Mouse (Mus musculus) forebrain, embryonic 15.5 days (tissue): Measurements from ENCODE around the gene Znhit1. TPM values are rescaled to one million over a fixed set of nuclear protein-coding genes. Genes with fewer than 3 reads are reported as not detected.

Experiments used
- ATAC-seq: fragments of 200-750 bp; cut with Nextera tagmentation; replicated peaks from 2 replicates; pipeline ENCODE4 v1.8.0; 2017; ENCODE audit warnings: mild to moderate bottlenecking, moderate TSS enrichment, moderate library complexity
- H3K27ac ChIP-seq: fragments of 300-500 bp; sonication (generic); replicated peaks from 2 replicates; pipeline ENCODE4 v1.5.1; 2015; ENCODE audit warnings: mild to moderate bottlenecking, inconsistent platforms
- H3K27me3 ChIP-seq: fragments of 300-500 bp; sonication (generic); 2 replicates; pipeline ENCODE4 v1.6.1; 2015; ENCODE audit warnings: inconsistent platforms
- H3K36me3 ChIP-seq: fragments of 300-500 bp; sonication (generic); 2 replicates; pipeline ENCODE4 v1.6.1; 2015; ENCODE audit warnings: mild to moderate bottlenecking, inconsistent platforms
- H3K4me1 ChIP-seq: fragments of 300-500 bp; sonication (generic); 2 replicates; pipeline ENCODE4 v1.6.1; 2015; ENCODE audit warnings: inconsistent platforms
- H3K4me2 ChIP-seq: fragments of 300-500 bp; sonication (generic); replicated peaks from 2 replicates; pipeline ENCODE4 v1.6.1; 2015; ENCODE audit warnings: mild to moderate bottlenecking, inconsistent platforms
- H3K4me3 ChIP-seq: fragments of 300-500 bp; sonication (generic); 2 replicates; pipeline ENCODE4 v1.5.1; 2015; ENCODE audit warnings: mild to moderate bottlenecking, inconsistent platforms
- H3K9ac ChIP-seq: fragments of 300-500 bp; sonication (generic); replicated peaks from 2 replicates; pipeline ENCODE4 v1.6.1; 2015; ENCODE audit warnings: mild to moderate bottlenecking, inconsistent platforms
- H3K9me3 ChIP-seq: fragments of 300-500 bp; sonication (generic); 2 replicates; pipeline ENCODE4 v1.6.1; 2016; ENCODE audit warnings: inconsistent platforms
- WGBS: fragments of 180-500 bp; shearing (Covaris S2); methylation state at CpG from one replicate; pipeline ENCODE4 v1.1.7; 2015; ENCODE audit warnings: mixed read lengths; 5-methylcytosine and 5-hydroxymethylcytosine counted together
- polyA plus RNA-seq: library from polyadenylated mRNA; unstranded; fragments of >200 nt; fragmentation: Nextera tagmentation; extraction: Ambion mirVana; gene quantifications from 2 replicates; pipeline ENCODE4 v1.2.1, GENCODE M21; 2015

Znhit1 gene
- polyA plus RNA-seq, 1 experiment from 2014 or later = 123 TPM

- H3K4me1 ChIP-seq = peaks cover 17% of the 10 kb centered on the region
- peak overlapping the region; percentile 91 for H3K4me2 ChIP-seq
- no peaks in the 10 kb centered on the region for H3K9me3 ChIP-seq
- 0% methylated on average over 10 of the region's 10 CpGs for WGBS
- H3K27me3 ChIP-seq = no peaks in the 10 kb centered on the region
- peak overlapping the region; percentile 79 for H3K9ac ChIP-seq
- peak overlapping the region; percentile 84 for H3K4me3 ChIP-seq
- ATAC-seq = peak; percentile 62
- H3K27ac ChIP-seq = peak overlapping the region; percentile 92
- H3K36me3 ChIP-seq = peaks cover 34% of the 10 kb centered on the region
Observed at GRCm38 (mm10) chr5:136962501-136962900, 25.3 kb downstream of the Znhit1 start.

GRCm38 (mm10) chr5:136961983-136962461 is 25.8 kb downstream of the Znhit1 start:
- Histone ChIP-seq H3K27ac (peak overlapping the region; percentile 92), H3K4me3 (peak overlapping the region; percentile 84), H3K4me1 (peaks cover 17% of the 10 kb centered on the region), H3K36me3 (peaks cover 37% of the 10 kb centered on the region), H3K9me3 (no peaks in the 10 kb centered on the region), H3K9ac (peak overlapping the region; percentile 79), H3K4me2 (peak overlapping the region; percentile 91), H3K27me3 (no peaks in the 10 kb centered on the region)
- ATAC-seq = peak; percentile 91
- under 1% methylated on average over 20 of the region's 20 CpGs for WGBS

- no peaks in the 10 kb centered on the region for H3K27me3 ChIP-seq
- peak overlapping the region; percentile 84 for H3K4me3 ChIP-seq
- no peak; the same call in 1 of the 2 replicates for ATAC-seq
- 26% methylated on average over 5 of the region's 5 CpGs for WGBS
- peak overlapping the region; percentile 91 for H3K4me2 ChIP-seq
- H3K9me3 ChIP-seq = no peaks in the 10 kb centered on the region
- H3K4me1 ChIP-seq = peaks cover 19% of the 10 kb centered on the region
- H3K36me3 ChIP-seq = peaks cover 37% of the 10 kb centered on the region
- peak overlapping the region; percentile 92 for H3K27ac ChIP-seq
- H3K9ac ChIP-seq = peak overlapping the region; percentile 79
Observed at GRCm38 (mm10) chr5:136961334-136961982, 26.4 kb downstream of the Znhit1 start.

- Histone ChIP-seq H3K4me2 (no peak overlapping the region), H3K27ac (no peak overlapping the region), H3K36me3 (peaks cover 23% of the 10 kb centered on the region), H3K9ac (no peak overlapping the region), H3K9me3 (no peaks in the 10 kb centered on the region), H3K4me3 (no peak overlapping the region), H3K4me1 (peaks cover 29% of the 10 kb centered on the region), H3K27me3 (no peaks in the 10 kb centered on the region)
- ATAC-seq = no peak
- WGBS = 89% methylated on average over 6 of the region's 6 CpGs
Observed at GRCm38 (mm10) chr5:136960053-136960452, 27.8 kb downstream of the Znhit1 start.

GRCm38 (mm10) chr5:136958991-136959605 is 28.7 kb downstream of the Znhit1 start:
- WGBS = 81% methylated on average over 5 of the region's 5 CpGs

GRCm38 (mm10) chr5:136957250-136957649 is 30.6 kb downstream of the Znhit1 start:
- no peaks in the 10 kb centered on the region for H3K27me3 ChIP-seq
- H3K27ac ChIP-seq = no peak overlapping the region
- no peak overlapping the region for H3K4me3 ChIP-seq
- no peak overlapping the region for H3K9ac ChIP-seq
- WGBS = 100% methylated on average over 1 of the region's 1 CpGs
- H3K36me3 ChIP-seq = peaks cover 5% of the 10 kb centered on the region; the same call in 1 of the 2 replicates
- H3K9me3 ChIP-seq = no peaks in the 10 kb centered on the region
- peaks cover 34% of the 10 kb centered on the region for H3K4me1 ChIP-seq
- ATAC-seq = no peak
- H3K4me2 ChIP-seq = no peak overlapping the region

More at GRCm38 (mm10) chr5:136958991-136959605, 28.7 kb downstream of the Znhit1 start:
- H3K36me3 ChIP-seq = peaks cover 15% of the 10 kb centered on the region
- no peak overlapping the region for H3K27ac ChIP-seq
- H3K9ac ChIP-seq = no peak overlapping the region
- no peak for ATAC-seq
- H3K27me3 ChIP-seq = no peaks in the 10 kb centered on the region
- no peaks in the 10 kb centered on the region for H3K9me3 ChIP-seq
- peaks cover 39% of the 10 kb centered on the region for H3K4me1 ChIP-seq
- no peak overlapping the region for H3K4me2 ChIP-seq
- no peak overlapping the region for H3K4me3 ChIP-seq

- no peak for ATAC-seq
- H3K36me3 ChIP-seq = peaks cover 5% of the 10 kb centered on the region; the same call in 1 of the 2 replicates
- no peak overlapping the region for H3K9ac ChIP-seq
- no peak overlapping the region for H3K4me2 ChIP-seq
- H3K4me1 ChIP-seq = peaks cover 27% of the 10 kb centered on the region
- no peak overlapping the region for H3K4me3 ChIP-seq
- H3K9me3 ChIP-seq = no peaks in the 10 kb centered on the region
- H3K27me3 ChIP-seq = no peaks in the 10 kb centered on the region
- WGBS = 92% methylated on average over 4 of the region's 4 CpGs
- no peak overlapping the region for H3K27ac ChIP-seq
Observed at GRCm38 (mm10) chr5:136955622-136956021, 32.2 kb downstream of the Znhit1 start.

- peaks cover 27% of the 10 kb centered on the region for H3K4me1 ChIP-seq
- 0 out of 2 replicates have a peak, but pooled peaks have one; percentile 1 for ATAC-seq
- 1% methylated on average over 12 of the region's 12 CpGs for WGBS
- no peaks in the 10 kb centered on the region for H3K27me3 ChIP-seq
- peak overlapping the region; percentile 77 for H3K4me2 ChIP-seq
- H3K4me3 ChIP-seq = peak overlapping the region; percentile 62
- peak overlapping the region; percentile 69 for H3K9ac ChIP-seq
- H3K36me3 ChIP-seq = peaks cover 5% of the 10 kb centered on the region; the same call in 1 of the 2 replicates
- H3K9me3 ChIP-seq = no peaks in the 10 kb centered on the region
- H3K27ac ChIP-seq = peak overlapping the region; percentile 84
Observed at GRCm38 (mm10) chr5:136953440-136953951, 34.3 kb downstream of the Znhit1 start.

- peak within 1 kb of the TSS; percentile 69 for H3K9ac ChIP-seq
- peak within 1 kb of the TSS; percentile 84 for H3K27ac ChIP-seq
- H3K9me3 ChIP-seq = no peaks in the 10 kb centered on the region
- H3K36me3 ChIP-seq = peaks cover 5% of the 10 kb centered on the region; the same call in 1 of the 2 replicates
- under 1% methylated on average over 23 of the region's 23 CpGs for WGBS
- H3K4me3 ChIP-seq = peak within 1 kb of the TSS; percentile 62
- H3K4me2 ChIP-seq = peak within 1 kb of the TSS; percentile 77
- ATAC-seq = peak; percentile 99
- H3K4me1 ChIP-seq = peaks cover 27% of the 10 kb centered on the region
- no peaks in the 10 kb centered on the region for H3K27me3 ChIP-seq
Observed at GRCm38 (mm10) chr5:136953015-136953414, 34.8 kb downstream of the Znhit1 start, which contains the start of gene Fis1. Gene Fis1 (plus strand): TSS chr5:136953275.

- no peaks in the 10 kb centered on the region for H3K27me3 ChIP-seq
- H3K4me2 ChIP-seq = no peak overlapping the region
- H3K36me3 ChIP-seq = 0 out of 2 replicates have a peak, but pooled peaks cover 2% of the 10 kb centered on the region
- peaks cover 27% of the 10 kb centered on the region for H3K4me1 ChIP-seq
- WGBS = 86% methylated on average over 4 of the region's 4 CpGs
- H3K27ac ChIP-seq = no peak overlapping the region
- H3K9ac ChIP-seq = no peak overlapping the region
- no peak overlapping the region for H3K4me3 ChIP-seq
- H3K9me3 ChIP-seq = no peaks in the 10 kb centered on the region
- ATAC-seq = no peak
Observed at GRCm38 (mm10) chr5:136952153-136952552, 35.7 kb downstream of the Znhit1 start.

- peaks cover 19% of the 10 kb centered on the region for H3K4me1 ChIP-seq
- H3K27me3 ChIP-seq = no peaks in the 10 kb centered on the region
- H3K4me3 ChIP-seq = no peak overlapping the region
- ATAC-seq = no peak
- no peak overlapping the region for H3K4me2 ChIP-seq
- H3K36me3 ChIP-seq = no peaks in the 10 kb centered on the region
- no peaks in the 10 kb centered on the region for H3K9me3 ChIP-seq
- H3K27ac ChIP-seq = no peak overlapping the region
- no peak overlapping the region for H3K9ac ChIP-seq
- WGBS = 90% methylated on average over 6 of the region's 6 CpGs
Observed at GRCm38 (mm10) chr5:136950521-136950920, 37.3 kb downstream of the Znhit1 start.
